Mouse (Mus musculus): ENCODE results near the gene Igfn1. TPM values are rescaled to one million over a fixed set of nuclear protein-coding genes. Genes with fewer than 3 reads are reported as not detected.

Igfn1 gene
- total and polyA plus RNA-seq, 3 experiments, result not detected

GRCm38 (mm10) chr1:135943713-135944112 lies 62.4 kb downstream of the Igfn1 start:
- DNase-seq (ENCODE audit: extremely low read depth), result no peak
- dilution Hi-C loops (cut with MboI; ENCODE audit: extremely low pct_ligation_motif_present, extremely low pct_unique_long_range_greater_than_20kb, low sequenced_read_pairs), result no loop called here
- Histone ChIP-seq H3K27ac (ENCODE audit: insufficient read depth, low read depth) (no peak overlapping the region), H3K79me2 (replicated peaks; ENCODE audit: control insufficient read depth, extremely low read depth, insufficient read depth, poor library complexity, severe bottlenecking) (no peaks in the 10 kb centered on the region), H3K27me3 (replicated peaks) (peaks cover 52% of the 10 kb centered on the region), H3K4me3 (replicated peaks in 1 of 3; ENCODE audit: low read depth in 2 of 3, low read length in 2 of 3, poor library complexity in 1 of 3) (no peak overlapping the region), H3K36me3 (replicated peaks in 1 of 2; ENCODE audit: control insufficient read depth in 1 of 2, insufficient read depth in 1 of 2, low read length in 1 of 2) (no peaks in the 10 kb centered on the region), H3K4me2 (ENCODE audit: insufficient read depth, low read depth, poor library complexity, severe bottlenecking) (no peak overlapping the region), H3K9ac (ENCODE audit: insufficient read depth, low read depth) (no peak overlapping the region), H3K4me1 (ENCODE audit: control insufficient read depth in 1 of 2, insufficient read depth in 2 of 2) (peaks cover 3 to 22% of the 10 kb centered on the region in 2 experiments), H3K9me3 (replicated peaks; ENCODE audit: low read length) (no peaks in the 10 kb centered on the region)
- TF ChIP-seq MAFK (IDR thresholded peaks at IDR 0.05; ENCODE audit: insufficient replicate concordance, low read length) (no peak), ZC3H11A (IDR thresholded peaks at IDR 0.05; ENCODE audit: low read depth, low read length) (no peak), ZNF384 (IDR thresholded peaks at IDR 0.05; ENCODE audit: low read depth, low read length) (no peak)
- in situ Hi-C loops (cut with MboI; ENCODE audit: low pct_ligation_motif_present, low pct_unique_long_range_greater_than_20kb, low sequenced_read_pairs), result no loop called here

GRCm38 (mm10) chr1:135942116-135942515 lies 64.0 kb downstream of the Igfn1 start:
- Histone ChIP-seq H3K79me2 (replicated peaks; ENCODE audit: control insufficient read depth, extremely low read depth, insufficient read depth, poor library complexity, severe bottlenecking) (no peaks in the 10 kb centered on the region), H3K9ac (ENCODE audit: insufficient read depth, low read depth) (no peak overlapping the region), H3K9me3 (replicated peaks; ENCODE audit: low read length) (no peaks in the 10 kb centered on the region), H3K4me1 (ENCODE audit: control insufficient read depth in 1 of 2, insufficient read depth in 2 of 2) (peaks cover 3 to 20% of the 10 kb centered on the region in 2 experiments), H3K36me3 (replicated peaks in 1 of 2; ENCODE audit: control insufficient read depth in 1 of 2, insufficient read depth in 1 of 2, low read length in 1 of 2) (no peaks in the 10 kb centered on the region), H3K27ac (ENCODE audit: insufficient read depth, low read depth) (no peak overlapping the region), H3K4me3 (replicated peaks in 1 of 3; ENCODE audit: low read depth in 2 of 3, low read length in 2 of 3, poor library complexity in 1 of 3) (no peak overlapping the region), H3K4me2 (ENCODE audit: insufficient read depth, low read depth, poor library complexity, severe bottlenecking) (no peak overlapping the region), H3K27me3 (replicated peaks) (peaks cover 53% of the 10 kb centered on the region)
- TF ChIP-seq GABPA (IDR thresholded peaks at IDR 0.05; ENCODE audit: insufficient replicate concordance, low read depth, low read length), result no peak
- no peak for TF ChIP-seq ZMIZ1 (IDR thresholded peaks at IDR 0.05; ENCODE audit: low read depth, low read length)
- TF ChIP-seq ZKSCAN1 (IDR thresholded peaks at IDR 0.05; ENCODE audit: borderline replicate concordance, low read depth, low read length), result no peak
- TF ChIP-seq CHD2 (IDR thresholded peaks at IDR 0.05; ENCODE audit: low read length), result no peak
- TF ChIP-seq MAZ (IDR thresholded peaks at IDR 0.05; ENCODE audit: low read depth, low read length), result no peak
- no peak for TF ChIP-seq MYC (IDR thresholded peaks at IDR 0.05; ENCODE audit: low read depth, low read length)
- TF ChIP-seq TBP (conservative IDR thresholded peaks at IDR 0.05; ENCODE audit: low read depth, low read length), result no peak
- TF ChIP-seq MXI1 (IDR thresholded peaks at IDR 0.05; ENCODE audit: low read depth, low read length), result no peak
- no peak for TF ChIP-seq JUND (conservative IDR thresholded peaks at IDR 0.05; ENCODE audit: low read depth, low read length)
- TF ChIP-seq MAX (IDR thresholded peaks at IDR 0.05; ENCODE audit: low read length), result no peak
- TF ChIP-seq RAD21 (IDR thresholded peaks at IDR 0.05; ENCODE audit: low read depth, low read length), result no peak
- no peak for TF ChIP-seq RCOR1 (conservative IDR thresholded peaks at IDR 0.05; ENCODE audit: low read depth, low read length)
- no peak for TF ChIP-seq USF1 (IDR thresholded peaks at IDR 0.05; ENCODE audit: low read depth, low read length)
- TF ChIP-seq USF2 (conservative IDR thresholded peaks at IDR 0.05; ENCODE audit: low read depth, low read length), result no peak
- no peak for TF ChIP-seq MAFK (IDR thresholded peaks at IDR 0.05; ENCODE audit: insufficient replicate concordance, low read length)
- no peak for TF ChIP-seq E2F4 (IDR thresholded peaks at IDR 0.05; ENCODE audit: insufficient replicate concordance, low read depth, low read length)
- TF ChIP-seq ZC3H11A (IDR thresholded peaks at IDR 0.05; ENCODE audit: low read depth, low read length), result no peak
- no peak for TF ChIP-seq IRF4 (IDR thresholded peaks at IDR 0.05; ENCODE audit: low read depth, low read length)
- TF ChIP-seq SIN3A (IDR thresholded peaks at IDR 0.05; ENCODE audit: low read length), result no peak
- in situ Hi-C loops (cut with MboI; ENCODE audit: low pct_ligation_motif_present, low pct_unique_long_range_greater_than_20kb, low sequenced_read_pairs), result no loop called here
- dilution Hi-C loops (cut with MboI; ENCODE audit: extremely low pct_ligation_motif_present, extremely low pct_unique_long_range_greater_than_20kb, low sequenced_read_pairs), result no loop called here
- DNase-seq (ENCODE audit: extremely low read depth), result no peak

Data from CH12.LX (cell line).